Mouse (Mus musculus): ENCODE results near the gene Cmip.

The Cmip gene

DNA sequence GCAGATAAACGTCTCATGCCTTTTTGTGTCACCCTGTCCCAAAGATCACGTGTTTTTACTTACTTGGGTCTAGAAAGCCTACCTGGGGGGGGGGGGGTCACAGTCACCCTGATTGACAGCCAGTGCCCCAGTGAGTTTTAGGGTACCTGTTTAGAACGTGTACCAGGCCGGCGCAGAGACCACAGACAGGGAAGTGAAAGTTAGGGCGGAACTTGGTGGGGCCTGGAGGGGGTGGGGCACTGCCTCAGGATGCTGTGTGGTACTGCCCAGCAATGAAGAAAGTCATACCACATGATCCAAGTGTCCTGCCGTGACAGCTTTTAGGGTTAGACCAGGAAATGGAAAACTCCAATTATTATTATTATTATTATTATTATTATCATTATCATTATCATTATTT is 219.0 kb downstream of the Cmip start:
- no peak for DNase-seq

DNA sequence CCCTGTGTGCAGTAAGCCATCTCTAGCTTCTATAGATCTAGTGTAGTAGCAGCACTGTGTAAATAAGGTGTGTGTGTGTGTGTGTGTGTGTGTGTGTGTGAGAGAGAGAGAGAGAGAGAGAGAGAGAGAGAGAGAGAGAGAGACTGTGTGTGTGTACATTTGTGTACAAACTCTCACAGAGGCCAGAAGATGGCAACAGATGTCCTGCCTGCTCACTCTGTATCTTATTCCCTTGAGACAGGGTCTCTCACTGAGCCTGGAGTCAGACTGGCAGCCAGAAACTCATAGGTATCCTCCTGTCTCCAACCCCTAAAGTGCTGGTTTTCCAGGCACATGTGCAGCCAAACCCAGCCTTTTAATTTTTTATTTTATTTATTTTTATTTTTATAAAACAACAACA is 221.2 kb downstream of the Cmip start:
- DNase-seq, result no peak

DNA sequence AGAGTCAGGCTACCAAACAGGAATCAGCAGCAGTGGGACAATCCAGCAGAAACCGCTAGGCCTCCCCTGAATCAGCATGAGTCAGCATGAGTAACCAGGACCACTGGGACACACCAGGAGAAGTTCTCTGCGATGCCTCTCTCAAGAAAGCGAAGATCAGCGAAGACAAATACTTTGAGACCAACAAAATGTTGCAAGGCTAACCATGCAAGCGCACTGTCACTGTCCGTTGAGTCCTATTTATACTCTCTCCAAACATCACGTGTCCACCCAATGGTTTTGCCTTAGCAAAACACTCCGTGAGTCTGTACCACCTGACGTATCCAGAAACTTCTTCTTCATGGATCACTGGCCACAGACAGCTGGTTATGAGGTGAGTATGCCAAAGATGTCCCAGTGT is 223.1 kb downstream of the Cmip start:
- no peak for DNase-seq

DNA sequence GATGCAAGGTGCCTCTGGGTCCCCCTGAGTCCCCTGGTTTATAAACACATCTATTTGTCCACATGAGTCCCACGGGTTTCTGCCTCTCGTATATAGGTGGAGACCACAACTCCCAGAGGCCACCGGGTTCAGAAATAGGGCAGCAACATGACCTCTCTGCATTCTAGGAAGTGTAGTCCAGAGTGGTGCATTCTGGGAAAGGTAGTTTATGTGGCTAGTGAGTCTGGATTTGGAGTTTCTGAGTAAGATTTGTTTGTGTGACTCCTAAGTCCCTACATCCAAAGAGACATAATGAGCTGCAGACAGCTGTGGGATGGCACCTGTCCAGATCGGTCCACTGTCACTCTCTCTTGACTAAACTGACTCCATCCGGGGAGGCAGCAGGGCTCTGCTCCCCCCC is 223.7 kb downstream of the Cmip start:
- DNase-seq, result no peak

DNA sequence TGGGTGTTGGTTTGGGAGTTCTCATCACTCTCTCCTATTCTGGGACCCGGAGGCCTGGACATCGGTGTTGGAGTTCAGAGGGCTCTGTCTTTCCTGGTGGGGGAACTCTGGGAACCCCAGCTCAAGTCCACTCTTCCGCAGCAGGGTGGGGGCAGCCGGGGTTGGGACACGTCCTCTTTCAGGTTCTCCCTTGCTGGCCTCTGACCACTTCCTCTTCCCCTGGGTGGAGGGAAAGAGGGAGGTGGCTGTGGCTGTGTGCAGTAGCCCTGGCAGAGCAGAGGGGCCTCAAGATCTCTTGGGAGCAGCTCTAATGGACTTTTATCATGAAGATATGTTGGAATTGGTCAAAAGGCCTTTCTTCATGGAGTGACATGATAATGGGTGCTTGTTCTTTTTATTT is 225.0 kb downstream of the Cmip start:
- no peak for DNase-seq

DNA sequence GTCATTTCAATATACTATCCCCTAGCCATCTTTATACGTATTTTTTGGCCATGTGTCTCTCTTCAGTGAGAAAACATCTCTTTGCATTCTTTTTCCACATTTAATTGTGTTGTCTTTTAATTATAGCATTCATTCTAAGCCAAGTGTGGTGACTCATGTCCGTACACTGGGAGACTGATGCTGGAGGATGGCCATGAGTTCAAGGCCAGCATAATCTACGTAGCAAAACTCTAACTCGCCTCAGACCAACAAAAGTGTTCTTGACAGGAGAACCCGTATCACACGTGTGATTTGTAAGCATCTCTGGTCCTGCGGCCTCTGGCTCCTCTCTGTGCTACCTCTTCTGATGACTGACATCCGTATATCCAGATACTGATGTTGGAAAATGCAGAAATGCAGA is 227.9 kb downstream of the Cmip start:
- DNase-seq, result no peak

DNA sequence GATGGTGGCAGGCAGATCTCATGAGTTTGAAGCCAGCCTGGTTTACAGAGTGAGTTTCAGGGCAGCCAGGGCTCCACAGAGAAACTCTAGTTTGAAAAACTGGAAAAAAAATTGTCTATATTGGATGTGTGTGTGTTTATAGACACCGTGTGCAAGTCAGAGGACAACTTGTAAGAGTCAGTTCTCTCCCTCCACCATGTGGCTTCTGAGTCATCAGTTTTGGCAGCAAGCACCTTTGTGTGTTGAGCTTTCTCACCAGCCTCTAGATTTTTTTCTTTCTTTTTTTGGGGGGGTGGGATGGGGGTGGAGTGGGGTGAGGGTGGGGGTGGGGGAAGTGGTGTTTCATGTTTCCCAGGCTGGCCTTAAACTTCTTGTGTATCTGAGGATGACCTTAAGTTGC is 228.5 kb downstream of the Cmip start:
- DNase-seq, result no peak

DNA sequence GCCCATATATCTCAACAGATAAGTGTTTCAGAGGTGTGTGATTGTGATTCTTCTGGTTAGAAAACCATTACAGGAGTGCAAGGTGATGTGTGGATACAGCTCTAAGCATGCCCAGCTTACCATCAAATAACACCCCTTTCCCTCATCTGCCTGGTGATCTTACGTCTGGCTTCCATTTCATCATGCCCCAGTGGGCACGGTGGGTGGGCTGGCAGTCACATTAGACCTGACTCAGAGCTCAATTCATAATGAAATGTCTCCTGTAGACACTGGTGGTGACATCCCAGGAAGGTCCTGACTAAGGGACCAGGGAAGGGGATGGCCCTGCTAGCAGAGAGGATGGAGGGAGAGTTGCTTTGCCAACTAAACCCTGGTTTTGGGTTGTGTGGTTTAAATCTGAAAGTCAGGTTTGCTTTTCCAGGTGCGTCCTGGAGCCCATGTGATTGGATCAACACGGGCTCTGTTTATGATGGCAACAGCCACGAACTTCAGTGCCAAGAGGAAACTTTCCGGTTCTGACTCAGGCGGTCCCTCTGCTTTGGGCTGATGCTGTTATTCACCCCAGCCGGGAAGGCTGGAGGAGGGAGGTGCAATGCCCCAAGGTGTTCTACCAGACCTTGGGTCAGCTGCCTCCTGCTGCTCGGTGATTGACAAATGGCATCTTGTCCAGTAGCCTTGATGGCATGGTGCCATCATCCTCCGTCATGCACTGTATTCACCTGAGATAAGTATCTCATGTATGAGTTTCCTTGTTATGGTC is 231.6 kb downstream of the Cmip start:
- DNase-seq, result no peak

DNA sequence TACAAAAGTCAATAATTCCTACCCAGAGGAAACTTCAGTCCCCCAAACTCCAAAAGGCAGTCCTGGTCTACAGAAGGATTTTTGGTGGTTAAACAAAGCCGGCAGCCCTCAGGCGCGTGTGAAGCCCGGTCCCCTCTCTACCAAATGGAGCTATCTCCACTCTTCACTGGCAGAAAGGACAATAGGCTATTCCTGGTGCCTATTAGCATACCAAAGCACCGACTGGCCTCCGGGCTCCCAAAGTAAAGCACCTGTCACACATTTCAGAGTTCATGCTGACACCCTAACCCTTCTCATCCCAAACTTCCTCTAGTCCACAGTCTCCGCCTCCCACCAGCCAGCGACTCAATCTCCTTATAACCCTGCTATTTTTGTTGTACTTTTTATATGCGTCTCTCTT is 236.7 kb downstream of the Cmip start:
- no peak for DNase-seq

DNA sequence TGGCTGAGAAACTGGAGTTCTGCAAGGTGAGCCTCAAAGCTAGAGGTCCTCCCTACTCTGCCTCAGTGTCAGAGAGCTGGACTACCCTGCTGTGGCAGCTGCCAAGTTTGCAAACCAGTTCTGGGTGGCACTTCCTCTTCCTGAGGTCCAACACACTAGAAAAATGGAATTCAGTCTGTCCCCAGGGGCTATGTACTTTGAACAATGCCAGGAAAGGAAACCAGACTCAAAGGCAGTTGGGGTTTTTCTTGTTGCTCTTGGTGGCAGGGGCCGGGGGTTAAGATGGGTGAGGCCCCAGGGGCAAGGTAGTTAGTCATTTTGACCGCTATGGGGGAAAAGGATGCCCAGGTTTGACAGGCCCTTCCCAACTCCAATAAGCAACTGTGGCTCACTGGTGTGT is 238.0 kb downstream of the Cmip start:
- DNase-seq, result no peak

DNA sequence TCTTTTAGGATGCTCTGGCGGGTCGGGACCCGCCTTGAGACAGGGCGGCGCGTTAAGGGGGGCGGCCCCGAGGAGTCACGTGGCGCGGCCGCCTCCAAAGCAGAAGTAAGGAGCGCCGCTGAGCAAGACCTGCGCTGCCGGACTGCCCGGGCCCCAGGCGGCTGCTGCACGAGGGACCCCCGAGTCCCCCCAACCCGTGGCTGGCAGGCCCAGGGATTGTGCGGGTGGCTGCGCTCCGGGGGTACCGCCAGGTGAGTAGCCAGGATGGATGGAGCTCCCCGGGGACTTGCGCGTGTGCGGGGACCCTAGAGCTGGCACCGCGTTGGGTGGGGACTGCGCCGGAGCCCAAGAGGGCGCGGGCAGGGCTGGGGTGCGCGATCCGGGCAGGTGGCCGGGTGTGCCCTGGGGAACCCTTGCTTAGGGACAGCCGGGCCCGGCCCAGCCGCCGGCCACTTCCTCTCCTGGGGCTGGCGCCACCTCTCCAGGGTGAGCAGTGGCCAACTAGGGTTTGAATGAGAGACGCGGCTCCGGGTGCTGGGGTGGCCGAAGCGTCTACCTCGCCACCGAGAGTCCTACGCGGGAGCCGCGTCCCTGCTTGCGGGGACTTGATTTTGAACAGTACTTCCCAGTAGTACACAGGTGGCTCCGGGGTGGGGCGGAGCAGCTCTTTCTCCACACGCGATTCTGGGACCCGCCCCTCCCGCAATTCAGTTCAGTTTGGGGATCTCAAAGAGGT is 241.5 kb downstream of the Cmip start, which contains the start of gene Plcg2:
Gene Plcg2 (plus strand): TSS at position 113 of the 736 bp plus-strand sequence.
- no peak for DNase-seq

DNA sequence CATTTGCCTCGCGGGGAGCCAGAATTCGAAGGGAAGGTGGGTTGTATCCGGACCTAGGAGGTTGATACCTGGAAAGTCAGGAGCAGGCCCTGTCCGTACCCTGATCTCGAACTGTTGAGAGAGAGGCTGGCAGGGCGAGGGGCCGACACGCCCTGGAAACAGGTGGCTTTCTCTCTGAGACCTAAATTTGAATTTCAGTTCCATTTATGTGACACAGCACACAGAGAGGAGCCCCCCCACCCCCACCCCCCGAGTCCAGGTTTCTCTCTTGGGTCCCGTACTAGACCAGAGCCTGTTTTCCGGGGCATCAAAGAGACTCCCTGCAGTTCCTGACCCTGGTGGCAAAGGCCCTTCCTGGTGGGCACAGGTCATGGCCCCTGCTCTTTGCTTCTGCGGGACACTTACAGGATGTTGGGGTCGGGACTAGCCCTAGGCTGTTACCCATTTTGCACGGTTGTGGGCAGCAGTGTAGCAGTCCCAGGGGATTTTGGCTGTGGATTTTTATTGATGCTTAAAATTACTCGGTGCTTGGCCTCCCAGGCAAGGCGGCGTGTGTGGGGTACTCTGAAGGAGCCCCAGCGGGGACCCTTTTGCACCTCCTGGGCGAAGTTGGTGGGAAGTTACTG is 242.2 kb downstream of the Cmip start:
- DNase-seq, result no peak

DNA sequence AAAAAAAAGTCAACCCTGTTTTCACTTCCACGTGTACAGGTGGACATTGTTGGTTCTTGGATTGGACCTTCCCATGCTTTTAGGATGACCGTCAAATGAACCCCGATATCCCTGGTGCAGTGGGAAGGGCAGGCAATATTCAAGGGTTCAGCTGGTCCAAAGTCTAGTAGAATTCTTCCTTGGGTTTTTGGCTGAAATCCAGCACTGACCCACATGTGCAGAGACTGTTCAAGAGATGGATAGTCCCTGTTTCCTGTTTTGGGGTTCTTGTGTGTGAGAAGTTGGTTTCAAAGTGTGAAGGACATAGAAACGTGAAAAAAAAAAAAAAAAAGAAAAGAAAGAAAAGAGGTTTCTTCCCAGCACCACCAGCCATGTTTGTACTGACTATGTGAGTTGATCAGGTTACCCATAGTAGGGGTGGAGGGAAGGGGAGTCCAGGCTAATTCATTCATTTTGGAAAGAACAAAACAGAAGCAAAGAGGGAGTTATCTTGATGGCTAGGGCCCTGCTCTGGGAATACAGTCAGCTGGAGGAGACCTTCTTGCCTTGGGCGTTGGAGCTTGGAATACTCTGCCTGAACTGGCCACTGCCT is 243.5 kb downstream of the Cmip start:
- no peak for DNase-seq

DNA sequence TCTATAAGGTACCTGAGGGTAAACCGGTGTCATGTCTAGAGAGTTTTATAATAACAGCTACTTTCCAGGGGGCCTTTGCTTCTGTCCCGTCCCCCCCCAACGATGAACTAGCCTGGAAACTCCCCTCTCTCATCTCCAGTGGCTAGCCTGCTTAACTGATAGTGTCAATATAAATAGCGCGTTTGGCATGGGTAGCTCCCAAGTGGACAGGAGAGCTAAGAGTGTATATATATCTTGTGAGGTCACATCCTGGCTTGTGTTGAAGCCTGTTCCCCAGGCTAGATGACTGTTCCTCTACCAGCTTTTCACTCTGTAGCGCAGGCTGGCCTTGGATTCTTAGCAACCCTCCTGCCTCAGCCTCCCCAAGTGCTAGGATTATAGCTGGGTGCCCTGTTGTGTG is 244.5 kb downstream of the Cmip start:
- DNase-seq, result no peak

DNA sequence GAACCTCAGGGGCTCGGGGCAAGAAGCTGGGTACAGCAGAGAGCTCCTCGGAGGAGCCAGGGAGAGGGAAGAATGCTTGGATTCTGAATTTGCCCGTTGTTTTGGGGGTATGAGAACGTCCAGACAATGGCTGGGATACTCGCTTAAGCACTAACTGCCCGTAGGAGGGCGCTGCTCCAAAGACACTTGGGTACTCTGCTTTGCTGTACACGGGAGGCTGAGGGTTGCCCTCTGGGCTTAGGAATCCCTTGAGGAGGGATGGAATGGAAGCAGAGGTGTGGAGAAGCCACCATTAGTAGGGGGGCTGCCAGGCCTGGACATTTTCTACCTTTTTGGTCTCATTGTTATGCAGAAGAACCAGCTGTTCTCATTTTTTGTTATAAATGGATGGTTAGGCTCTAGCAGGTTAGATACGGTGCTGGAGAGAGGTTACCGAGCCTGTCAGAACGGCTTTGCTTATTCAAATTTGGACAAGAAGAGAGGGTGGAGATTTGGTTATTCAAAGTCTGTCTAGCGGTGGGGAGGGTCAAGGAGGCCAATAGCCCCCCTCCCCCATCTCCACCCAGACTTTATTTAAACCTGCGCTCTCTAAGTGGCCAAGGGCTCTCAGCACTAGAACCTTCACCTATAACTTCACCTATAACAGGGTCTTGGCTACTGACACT is 246.7 kb downstream of the Cmip start:
- DNase-seq, result no peak

DNA sequence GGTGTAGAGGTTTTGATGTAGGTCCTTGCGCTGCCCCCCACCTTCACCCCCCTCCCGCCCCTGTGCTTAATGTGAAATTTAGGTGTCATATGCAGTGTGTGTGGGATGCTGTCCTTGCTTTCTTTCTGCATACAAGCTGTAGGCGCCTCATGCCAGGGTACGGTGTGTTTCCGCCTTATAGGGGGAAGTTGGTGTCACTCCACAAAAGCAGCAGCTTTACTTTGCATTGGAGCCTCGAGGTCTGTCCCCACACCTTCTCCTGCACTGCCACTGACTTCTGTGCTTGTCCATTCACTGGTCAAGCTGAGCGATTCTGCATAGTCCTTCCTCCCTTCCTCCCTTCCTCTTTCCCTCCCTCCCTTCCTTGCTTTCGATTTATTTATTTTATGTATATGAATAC is 250.8 kb downstream of the Cmip start:
- no peak for DNase-seq
